In genomic region chr6:121145010-121145604, GRCm38 (mm10) we compare ENCODE assay signal across 11 mouse cellular contexts. TPM values are rescaled to one million over a fixed set of nuclear protein-coding genes. Genes with fewer than 3 reads are reported as not detected.
A peak's percentile ranks its signal among the peaks of the same experiment; 100 is the strongest.
DNase-seq lines count a peak whose midpoint lies in the region; ATAC-seq and TF ChIP-seq lines count a peak whose summit lies in the region.
"Had no signal": no experiment of that assay in that cellular context is flagged by ENCODE, and none has a peak within 500 bp of the region (broad histone marks: within the 10 kb centered on the region; RNA-seq: fewer than 3 reads in every experiment).

No protein-coding gene starts in this region.

- no peak overlapping the region for H3K4me3 ChIP-seq in forebrain, postnatal 0 days (ENCODE audit: low read depth, low read length)
- H3K4me3 ChIP-seq in forebrain, embryonic 13.5 days: no peak overlapping the region
- no peak overlapping the region for H3K4me3 ChIP-seq in midbrain, embryonic 10.5 days
- H3K4me3 ChIP-seq in midbrain, embryonic 16.5 days (ENCODE audit: low read depth, low read length): no peak overlapping the region
- H3K4me3 ChIP-seq in midbrain, embryonic 13.5 days (replicated peaks): no peak overlapping the region
- no peak overlapping the region for H3K4me3 ChIP-seq in left cerebral cortex, adult 2 months
- H3K4me3 ChIP-seq: heart, adult 2 months had no signal

- DNase-seq in forebrain, postnatal 0 days: no peak
- DNase-seq in midbrain, embryonic 10.5 days (ENCODE audit: low spot score): no peak
- DNase-seq in adrenal gland, postnatal 14 days: peak; percentile 85
- no peak for DNase-seq in left cerebral cortex, adult 2 months (ENCODE audit: extremely low spot score in 1 of 2, low spot score in 2 of 2)
- DNase-seq in kidney, postnatal 4 days: no peak
- DNase-seq: heart, adult 2 months; lung, postnatal 14 days had no signal

- whole genome bisulfite sequencing in forebrain, postnatal 0 days: 56% methylated on average over 13 of the region's 13 CpGs
- 57% methylated on average over 13 of the region's 13 CpGs for WGBS in forebrain, embryonic 13.5 days
- 66% methylated on average over 13 of the region's 13 CpGs for WGBS in midbrain, embryonic 10.5 days
- 50% methylated on average over 13 of the region's 13 CpGs for WGBS in midbrain, embryonic 16.5 days
- 49% methylated on average over 13 of the region's 13 CpGs for WGBS in midbrain, embryonic 13.5 days

- ATAC-seq in forebrain, postnatal 0 days: peak; percentile 25; the same call in 1 of the 2 replicates
- no peak for ATAC-seq in forebrain, embryonic 13.5 days
- no peak for ATAC-seq in midbrain, embryonic 16.5 days
- no peak for ATAC-seq in midbrain, embryonic 13.5 days
- ATAC-seq: forebrain, embryonic 14.5 days had no signal

- no peaks in the 10 kb centered on the region for H3K36me3 ChIP-seq in forebrain, postnatal 0 days (ENCODE audit: insufficient read depth)
- no peaks in the 10 kb centered on the region for H3K36me3 ChIP-seq in forebrain, embryonic 13.5 days (ENCODE audit: poor library complexity, severe bottlenecking)
- no peaks in the 10 kb centered on the region for H3K36me3 ChIP-seq in midbrain, embryonic 10.5 days
- H3K36me3 ChIP-seq in midbrain, embryonic 16.5 days (ENCODE audit: control insufficient read depth, insufficient read depth, low read length): no peaks in the 10 kb centered on the region
- H3K36me3 ChIP-seq in midbrain, embryonic 13.5 days: no peaks in the 10 kb centered on the region

- no peak overlapping the region for H3K9ac ChIP-seq in forebrain, postnatal 0 days
- no peak overlapping the region for H3K9ac ChIP-seq in forebrain, embryonic 13.5 days
- no peak overlapping the region for H3K9ac ChIP-seq in midbrain, embryonic 16.5 days (ENCODE audit: low read depth, low read length)
- H3K9ac ChIP-seq in midbrain, embryonic 13.5 days (replicated peaks): no peak overlapping the region

- no peak overlapping the region for H3K4me2 ChIP-seq in forebrain, postnatal 0 days (ENCODE audit: low read depth)
- H3K4me2 ChIP-seq in forebrain, embryonic 13.5 days: no peak overlapping the region
- no peak overlapping the region for H3K4me2 ChIP-seq in midbrain, embryonic 16.5 days (ENCODE audit: low read length)
- no peak overlapping the region for H3K4me2 ChIP-seq in midbrain, embryonic 13.5 days (replicated peaks)

- H3K9me3 ChIP-seq in forebrain, postnatal 0 days (ENCODE audit: low read length): no peaks in the 10 kb centered on the region
- H3K9me3 ChIP-seq in forebrain, embryonic 13.5 days (replicated peaks): no peaks in the 10 kb centered on the region
- no peaks in the 10 kb centered on the region for H3K9me3 ChIP-seq in midbrain, embryonic 10.5 days (replicated peaks)
- H3K9me3 ChIP-seq in midbrain, embryonic 16.5 days (replicated peaks; ENCODE audit: control insufficient read depth, low read length, poor library complexity, severe bottlenecking): no peaks in the 10 kb centered on the region
- H3K9me3 ChIP-seq in midbrain, embryonic 13.5 days: no peaks in the 10 kb centered on the region

- TF ChIP-seq CTCF in forebrain, postnatal 0 days (IDR thresholded peaks at IDR 0.05; ENCODE audit: low read depth): no peak
- TF ChIP-seq CTCF in left cerebral cortex, adult 2 months (IDR thresholded peaks at IDR 0.05): no peak

- no peak overlapping the region for H3K27ac ChIP-seq in forebrain, postnatal 0 days (ENCODE audit: low read depth, low read length)
- no peak overlapping the region for H3K27ac ChIP-seq in forebrain, embryonic 13.5 days
- H3K27ac ChIP-seq in midbrain, embryonic 10.5 days (replicated peaks): 0 out of 2 replicates have a peak overlapping the region, but pooled peaks have one; percentile 10
- H3K27ac ChIP-seq in midbrain, embryonic 16.5 days (ENCODE audit: low read length): no peak overlapping the region
- peak overlapping the region; percentile 30; the same call in 1 of the 2 replicates for H3K27ac ChIP-seq in midbrain, embryonic 13.5 days
- H3K27ac ChIP-seq in left cerebral cortex, adult 2 months: no peak overlapping the region
- H3K27ac ChIP-seq: heart, adult 2 months had no signal

- intact Hi-C loops in left cerebral cortex, adult 2 months (cut with DNase I): no loop called here

- no peaks in the 10 kb centered on the region for H3K27me3 ChIP-seq in forebrain, postnatal 0 days (ENCODE audit: insufficient read depth, low read length)
- H3K27me3 ChIP-seq in forebrain, embryonic 13.5 days: no peaks in the 10 kb centered on the region
- no peaks in the 10 kb centered on the region for H3K27me3 ChIP-seq in midbrain, embryonic 10.5 days (ENCODE audit: low read depth, poor library complexity, severe bottlenecking)
- no peaks in the 10 kb centered on the region for H3K27me3 ChIP-seq in midbrain, embryonic 16.5 days (ENCODE audit: control insufficient read depth, insufficient read depth, low read depth, low read length)
- H3K27me3 ChIP-seq in midbrain, embryonic 13.5 days: no peaks in the 10 kb centered on the region

- H3K4me1 ChIP-seq in forebrain, postnatal 0 days (ENCODE audit: insufficient read depth): no peaks in the 10 kb centered on the region
- H3K4me1 ChIP-seq in forebrain, embryonic 13.5 days: peaks cover 9% of the 10 kb centered on the region; the same call in 1 of the 2 replicates
- H3K4me1 ChIP-seq in midbrain, embryonic 10.5 days: peaks cover 47% of the 10 kb centered on the region
- H3K4me1 ChIP-seq in midbrain, embryonic 16.5 days (ENCODE audit: control insufficient read depth, insufficient read depth, low read length): peaks cover 2% of the 10 kb centered on the region; the same call in 1 of the 2 replicates
- peaks cover 15% of the 10 kb centered on the region for H3K4me1 ChIP-seq in midbrain, embryonic 13.5 days (replicated peaks)

RNA-seq across cellular contexts. Expression of gene Mical3, which starts 14.3 kb away (rescaled TPM):
- 59.3 and 78.7 TPM in 2 replicates for total RNA-seq in forebrain, postnatal 0 days (2014; rRNA removed)
- 9.3 and 17.5 TPM in 2 replicates for polyA plus RNA-seq in forebrain, postnatal 0 days (2015; fragmentation: Nextera tagmentation; extraction: Ambion mirVana)
- polyA plus RNA-seq in forebrain, embryonic 13.5 days (2015; fragmentation: Nextera tagmentation; extraction: Ambion mirVana): 20.9 and 25.5 TPM in 2 replicates
- polyA plus RNA-seq in midbrain, embryonic 10.5 days (2016; fragmentation: Nextera tagmentation; extraction: Ambion mirVana): 9.0 and 10.2 TPM in 2 replicates
- polyA plus RNA-seq in midbrain, embryonic 16.5 days (2015; fragmentation: Nextera tagmentation; extraction: Ambion mirVana): 37.0 and 43.2 TPM in 2 replicates
- total RNA-seq in adrenal gland, postnatal 14 days (2021): 56.9 and 59.6 TPM in 2 replicates
- polyA plus RNA-seq in midbrain, embryonic 13.5 days (2015; fragmentation: Nextera tagmentation; extraction: Ambion mirVana): 29.7 and 35.7 TPM in 2 replicates
- total RNA-seq in left cerebral cortex, adult 2 months (2021): 100 to 1,000 TPM; 127 to 141 TPM

RNA-seq across cellular contexts. Expression of gene Pex26, which starts 38.4 kb away (rescaled TPM):
- 25.9 and 31.0 TPM in 2 replicates for total RNA-seq in forebrain, postnatal 0 days (2014; rRNA removed)
- 11.1 and 12.3 TPM in 2 replicates for polyA plus RNA-seq in forebrain, postnatal 0 days (2015; fragmentation: Nextera tagmentation; extraction: Ambion mirVana)
- polyA plus RNA-seq in forebrain, embryonic 13.5 days (2015; fragmentation: Nextera tagmentation; extraction: Ambion mirVana): 9.5 and 11.3 TPM in 2 replicates
- polyA plus RNA-seq in midbrain, embryonic 10.5 days (2016; fragmentation: Nextera tagmentation; extraction: Ambion mirVana): 8.5 and 8.8 TPM in 2 replicates
- polyA plus RNA-seq in midbrain, embryonic 16.5 days (2015; fragmentation: Nextera tagmentation; extraction: Ambion mirVana): 17.6 and 18.6 TPM in 2 replicates
- total RNA-seq in adrenal gland, postnatal 14 days (2021): 11.9 and 12.7 TPM in 2 replicates
- polyA plus RNA-seq in midbrain, embryonic 13.5 days (2015; fragmentation: Nextera tagmentation; extraction: Ambion mirVana): 13.0 and 14.5 TPM in 2 replicates
- total RNA-seq in left cerebral cortex, adult 2 months (2021): 10 to 100 TPM; 15.0 to 15.1 TPM

Comparison
In these comparisons a context has a peak if more than half of its experiments do, and no peak if none do; other contexts are left out.
1. H3K27ac ChIP-seq: peak in midbrain, embryonic 10.5 days (single experiment) and midbrain, embryonic 13.5 days (single experiment); none in forebrain, postnatal 0 days (single experiment), forebrain, embryonic 13.5 days (single experiment), midbrain, embryonic 16.5 days (single experiment) and left cerebral cortex, adult 2 months (single experiment).